Mouse (Mus musculus) layer of hippocampus, adult 9-10 months (tissue): ENCODE measurements around the gene Srr.

ENCODE experiments used
- DNase-seq: peaks from one replicate; pipeline ENCODE4 v3.0.0; 2022; ENCODE audit warnings: low spot score

Srr gene

DNA sequence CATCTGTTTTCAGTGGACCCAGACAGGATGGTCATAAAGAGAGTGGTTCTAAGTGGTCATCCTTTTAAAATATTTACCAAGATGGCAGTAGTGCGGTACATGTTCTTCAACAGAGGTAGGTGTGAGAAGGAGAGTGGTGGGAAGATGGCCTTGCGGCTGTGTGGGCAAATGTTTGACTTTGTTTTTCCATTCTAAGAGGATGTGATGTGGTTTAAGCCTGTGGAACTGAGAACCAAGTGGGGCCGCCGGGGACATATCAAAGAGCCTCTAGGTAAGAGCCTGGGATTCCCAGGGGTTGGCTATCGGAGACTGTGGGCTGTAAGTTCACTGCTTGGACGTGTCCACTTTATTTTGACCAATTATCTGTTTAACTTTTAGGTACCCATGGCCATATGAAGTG lies 17.9 kb downstream of the Srr start:
- DNase-seq: no peak

GRCm38 (mm10) chr11:74902416-74902815 lies 23.3 kb downstream of the Srr start:
- no peak for DNase-seq

GRCm38 (mm10) chr11:74901555-74901954 lies 24.2 kb downstream of the Srr start:
- no peak for DNase-seq

DNA sequence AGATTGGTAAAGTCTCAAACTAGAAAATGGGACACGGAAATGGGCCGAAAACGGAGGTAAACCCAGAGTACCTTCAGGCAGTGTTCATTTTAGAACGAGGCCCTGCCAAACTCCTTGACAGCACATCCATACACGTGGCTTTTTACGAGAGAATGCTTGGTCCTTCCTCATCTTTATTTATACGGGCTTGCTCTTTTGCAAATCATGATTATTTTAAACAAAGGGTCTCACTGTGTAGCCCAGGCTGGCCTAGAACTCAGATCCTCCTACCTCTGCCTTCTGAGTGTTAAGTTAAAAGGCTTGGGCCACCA lies 27.3 kb downstream of the Srr start:
- no peak for DNase-seq

GRCm38 (mm10) chr11:74897678-74898516 lies 27.9 kb downstream of the Srr start, which contains the start of gene Tsr1:
Tsr1 (plus strand) TSS chr11:74898071.
- no peak for DNase-seq

DNA sequence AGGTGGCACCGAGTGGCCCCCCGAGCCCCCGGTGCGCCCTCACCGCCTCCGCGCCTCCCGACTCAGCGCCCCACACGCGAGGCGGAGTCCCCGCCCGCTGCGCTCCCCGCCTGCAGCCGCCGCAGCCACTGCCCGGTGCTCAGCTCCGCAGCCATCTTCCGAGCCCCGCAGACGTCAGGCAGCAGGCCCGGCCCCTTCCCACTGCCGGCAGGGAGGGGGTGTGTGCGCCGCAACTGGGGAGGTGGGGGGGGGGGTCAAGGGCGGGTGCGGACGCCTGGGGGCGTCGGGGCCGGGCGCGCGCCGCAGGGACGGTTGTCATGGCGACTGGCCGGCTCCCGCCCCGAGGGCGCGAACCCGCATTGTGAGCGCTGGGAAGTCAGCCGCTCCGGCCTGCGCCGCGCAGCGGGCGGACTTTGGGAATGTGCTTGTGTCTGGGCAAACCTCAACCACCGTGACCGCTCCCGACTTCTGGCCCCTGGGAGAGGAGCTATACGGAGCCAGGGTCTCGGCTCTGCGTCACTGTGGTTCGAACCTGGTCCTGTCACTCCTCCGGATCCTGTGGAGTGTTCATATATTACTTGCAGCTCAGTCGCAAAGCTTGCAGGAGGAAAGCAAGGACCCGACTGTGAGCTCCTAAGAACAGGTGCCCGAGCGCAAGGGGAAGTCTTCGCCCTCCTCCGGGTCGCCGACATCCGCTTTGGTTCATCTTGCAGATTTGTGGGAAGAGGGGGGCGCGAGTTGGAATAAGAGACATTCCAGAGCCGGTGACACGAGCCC lies 28.7 kb downstream of the Srr start, which contains the start of gene Sgsm2:
Sgsm2 (minus strand) TSS at position 160 of the 777 bp plus-strand sequence.
- DNase-seq: no peak

DNA sequence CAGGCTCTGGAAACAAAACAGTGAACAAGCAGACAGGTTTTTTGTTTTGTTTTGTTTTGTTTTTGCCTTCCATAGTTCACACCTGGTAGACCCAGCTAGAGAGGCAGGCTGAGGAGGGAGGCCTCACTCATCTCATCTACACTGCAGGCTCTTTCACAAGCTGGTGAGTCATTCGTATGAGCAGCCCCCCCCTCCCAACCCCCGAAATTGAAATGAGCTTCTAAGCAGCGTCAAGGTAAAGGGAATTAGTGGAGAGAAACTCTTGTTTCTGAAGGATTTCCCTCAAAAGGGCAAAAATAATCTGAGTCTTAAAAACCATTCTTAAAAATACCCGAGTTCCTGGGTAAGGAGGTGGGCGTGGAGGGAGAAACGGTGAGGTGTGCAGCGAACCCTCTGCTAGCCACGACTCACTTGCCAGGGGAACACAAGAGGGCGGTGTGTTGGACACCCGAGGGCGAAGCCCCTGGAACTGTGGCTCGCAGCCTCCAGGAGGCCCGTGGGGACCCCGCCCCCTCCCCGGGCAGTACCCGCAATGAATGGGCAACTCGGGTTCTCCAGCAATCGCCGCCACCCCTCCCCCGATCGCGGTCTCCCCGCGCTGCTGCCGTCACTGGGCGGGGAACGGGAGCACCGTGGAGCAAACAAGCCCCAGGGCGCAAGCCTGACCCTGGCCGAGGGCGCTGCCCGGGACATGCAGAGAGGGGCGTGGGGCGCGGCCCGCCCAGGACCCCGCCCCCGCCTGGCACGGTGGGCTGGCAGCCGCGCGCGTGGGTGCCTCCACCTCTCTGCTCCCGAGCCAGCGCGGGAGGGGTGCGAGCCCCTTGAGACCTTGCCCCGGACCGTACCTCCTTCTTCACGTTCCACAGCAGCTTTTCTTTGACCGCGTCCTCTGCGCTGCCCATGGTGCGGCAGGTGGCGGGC lies 29.5 kb downstream of the Srr start:
- DNase-seq: no peak

- DNase-seq: no peak
Measured at GRCm38 (mm10) chr11:74894619-74895018, 31.1 kb downstream of the Srr start.

DNA sequence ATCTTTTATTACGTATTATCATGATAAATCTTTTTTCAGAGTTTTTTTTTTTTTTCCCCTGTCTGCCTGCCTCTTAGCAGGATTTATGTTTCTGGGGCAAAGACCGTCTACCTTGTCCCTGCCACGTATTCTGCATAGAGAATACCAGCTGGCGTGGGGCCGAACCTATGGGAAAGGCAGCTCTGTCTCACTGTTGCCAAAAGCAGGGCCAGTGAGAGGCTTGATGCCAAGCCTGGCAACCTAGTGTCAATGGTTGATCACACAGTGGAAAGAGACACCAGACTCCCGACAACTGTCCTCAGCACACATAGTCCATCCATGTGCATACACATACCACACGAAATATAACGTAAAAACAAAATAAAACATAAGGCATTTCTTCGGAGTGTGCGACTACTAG lies 42.6 kb downstream of the Srr start:
- no peak for DNase-seq

DNA sequence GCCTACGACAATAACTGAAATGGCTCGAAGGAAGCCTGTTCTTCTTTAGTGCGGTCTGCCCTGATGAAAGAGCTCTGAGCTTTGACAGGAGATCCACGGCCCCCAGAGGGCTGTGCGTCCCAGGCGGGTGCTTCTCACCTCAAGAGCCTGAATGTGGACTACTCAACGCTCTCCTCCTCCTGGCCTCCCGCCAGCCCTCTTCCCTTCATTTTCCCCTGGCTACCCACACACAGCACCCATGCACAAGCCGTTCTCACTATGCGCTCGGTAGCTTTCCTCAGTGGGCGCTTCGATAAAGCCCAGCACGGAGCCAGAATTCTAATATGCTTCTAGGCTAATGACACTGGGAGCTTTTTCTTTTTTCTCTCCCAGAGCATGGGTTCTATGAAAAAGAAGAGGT lies 43.8 kb downstream of the Srr start:
- DNase-seq: no peak

- no peak for DNase-seq
Measured at GRCm38 (mm10) chr11:74880999-74881398, 44.7 kb downstream of the Srr start.

DNA sequence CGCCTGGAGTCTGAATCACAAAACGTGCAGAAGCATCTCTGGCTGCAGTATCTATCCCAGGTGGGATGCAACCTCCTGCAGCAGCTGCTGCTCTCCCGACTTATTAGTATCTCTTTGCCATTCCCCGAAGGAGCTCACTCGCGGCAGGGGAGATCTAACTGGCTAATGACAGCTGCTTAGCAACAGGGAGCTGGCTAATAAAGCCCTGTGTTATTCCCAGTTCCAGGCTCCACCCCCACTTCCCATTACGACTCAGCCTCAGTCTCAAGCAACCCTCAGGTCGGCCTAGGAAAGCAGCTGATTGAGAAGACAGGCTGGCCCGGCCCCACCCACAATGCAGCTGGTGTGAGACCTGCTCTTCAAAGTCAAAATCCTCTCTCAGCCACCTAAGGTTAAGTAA lies 48.9 kb downstream of the Srr start:
- no peak for DNase-seq

DNA sequence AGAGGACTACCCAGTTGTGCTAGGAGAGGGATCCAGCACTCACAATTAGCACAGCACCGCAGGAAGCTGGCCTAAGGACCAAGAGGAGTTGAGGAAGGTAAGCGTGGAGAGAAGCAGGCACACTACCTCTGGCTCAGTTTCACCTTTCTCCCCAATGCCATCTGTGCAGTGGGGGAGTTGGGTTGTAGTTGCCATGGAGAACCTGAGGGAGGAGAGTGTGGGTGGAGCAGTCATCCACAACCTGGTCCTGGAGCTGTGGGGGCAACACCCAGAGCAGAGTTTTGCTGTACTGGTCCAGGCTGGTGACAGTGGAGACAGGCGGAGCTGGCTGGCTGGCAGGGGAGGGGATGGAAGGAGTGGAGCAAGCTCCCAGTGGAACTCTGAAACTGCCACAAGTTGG lies 51.1 kb downstream of the Srr start:
- no peak for DNase-seq

DNA sequence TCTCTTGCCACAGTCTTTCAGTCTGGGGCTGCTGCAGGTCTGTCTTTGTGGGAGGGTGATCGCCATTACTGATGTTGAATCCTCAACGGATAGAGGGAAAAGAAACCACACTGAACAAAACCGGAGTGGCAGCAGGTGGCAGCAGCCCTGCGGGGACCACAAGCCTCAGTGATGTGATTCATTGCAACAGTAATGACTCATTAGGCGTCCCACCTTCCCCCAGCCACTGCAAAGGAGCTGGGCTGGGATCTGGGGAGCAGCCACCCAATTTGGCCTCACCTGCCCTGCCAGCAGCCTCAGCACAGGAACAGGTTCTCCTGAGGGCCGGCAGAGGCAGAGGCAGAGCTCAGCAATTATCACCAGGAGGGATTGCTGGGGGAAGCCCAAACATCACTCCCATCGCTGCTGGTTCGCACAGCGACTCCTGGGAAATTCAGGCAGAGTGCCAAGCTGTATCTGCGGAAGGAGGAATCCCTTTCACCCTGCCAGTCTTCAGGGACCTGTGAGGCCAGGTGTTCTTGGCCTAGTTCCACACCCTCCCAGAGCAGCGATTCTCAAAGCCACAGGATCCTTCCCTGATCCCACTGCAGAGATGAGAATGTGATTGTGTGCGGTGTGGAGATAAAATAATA lies 54.6 kb downstream of the Srr start:
- no peak for DNase-seq

- DNase-seq: no peak
Measured at GRCm38 (mm10) chr11:74870544-74870943, 55.2 kb downstream of the Srr start.

GRCm38 (mm10) chr11:74869603-74870002 lies 56.1 kb downstream of the Srr start:
- DNase-seq: no peak

DNA sequence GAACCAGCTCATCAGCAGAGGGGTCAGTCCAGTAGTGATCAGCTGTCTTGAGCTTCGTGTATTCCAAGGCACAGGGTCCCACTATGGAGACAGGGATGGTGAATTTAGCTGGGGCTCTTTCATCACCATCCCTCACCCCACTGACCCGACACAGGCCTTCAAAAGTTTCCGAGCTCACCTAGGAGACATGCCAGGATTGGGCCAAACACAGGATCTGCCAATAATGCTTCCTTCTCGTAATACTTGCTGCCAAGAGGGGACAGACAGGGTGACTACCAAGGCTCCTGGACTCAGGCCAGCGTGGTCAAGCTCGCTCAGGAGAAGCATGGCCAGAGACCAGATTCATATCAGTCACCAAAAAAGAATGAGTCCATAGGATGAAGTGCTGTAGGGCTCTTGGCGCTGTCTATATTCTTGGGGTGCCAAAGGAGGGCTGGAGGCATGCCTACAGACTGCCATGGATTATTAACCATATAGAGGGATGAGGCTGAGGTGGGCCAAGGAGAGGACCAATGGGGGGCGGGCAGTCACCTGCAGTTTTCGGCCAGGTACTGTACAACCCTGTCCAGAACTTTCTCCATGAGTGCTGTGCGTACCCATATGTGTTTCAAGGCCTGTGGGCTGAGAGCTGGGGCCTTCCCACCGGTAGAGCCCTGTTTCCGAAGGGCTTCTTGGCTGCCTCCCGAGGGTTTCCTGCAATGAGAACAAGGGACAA lies 57.5 kb downstream of the Srr start:
- no peak for DNase-seq

GRCm38 (mm10) chr11:74867181-74867580 lies 58.6 kb downstream of the Srr start:
- no peak for DNase-seq

- no peak for DNase-seq
Measured at GRCm38 (mm10) chr11:74866640-74867039, 59.1 kb downstream of the Srr start.

- DNase-seq: no peak
Measured at GRCm38 (mm10) chr11:74865252-74865651, 60.5 kb downstream of the Srr start.

DNA sequence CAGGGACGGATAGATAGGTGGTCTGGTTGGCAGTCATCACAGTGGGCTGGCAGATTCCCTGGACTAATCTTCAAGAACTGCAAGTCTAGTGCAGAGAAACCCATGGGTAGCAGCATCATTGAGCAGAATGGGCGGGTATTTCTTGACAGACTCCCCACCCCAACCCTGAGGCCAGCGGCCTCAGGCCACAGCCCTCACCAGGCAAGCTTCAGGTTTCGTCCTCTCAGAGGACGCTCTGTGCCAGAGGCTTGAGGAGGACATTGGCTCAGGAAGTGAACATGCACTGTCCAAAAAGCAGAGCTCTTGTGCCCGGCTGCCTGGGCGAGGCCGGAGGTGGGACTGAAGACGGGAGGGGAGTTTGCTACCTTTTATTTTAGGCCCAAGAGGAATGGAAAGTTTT lies 61.3 kb downstream of the Srr start:
- DNase-seq: no peak
